Mouse (Mus musculus) cerebellum, postnatal 36 days (tissue): ENCODE results near the gene Lama5.

Experiments
- DNase-seq, 2 experiments: peaks; one replicate each; pipeline ENCODE4 v3.0.0; 2021 to 2022; ENCODE audit warnings: mixed read lengths in 2 of 2

The Lama5 gene

GRCm38 (mm10) chr2:180133231-180133630 is 92.4 kb downstream of the Lama5 start:
- no peak for DNase-seq

DNA sequence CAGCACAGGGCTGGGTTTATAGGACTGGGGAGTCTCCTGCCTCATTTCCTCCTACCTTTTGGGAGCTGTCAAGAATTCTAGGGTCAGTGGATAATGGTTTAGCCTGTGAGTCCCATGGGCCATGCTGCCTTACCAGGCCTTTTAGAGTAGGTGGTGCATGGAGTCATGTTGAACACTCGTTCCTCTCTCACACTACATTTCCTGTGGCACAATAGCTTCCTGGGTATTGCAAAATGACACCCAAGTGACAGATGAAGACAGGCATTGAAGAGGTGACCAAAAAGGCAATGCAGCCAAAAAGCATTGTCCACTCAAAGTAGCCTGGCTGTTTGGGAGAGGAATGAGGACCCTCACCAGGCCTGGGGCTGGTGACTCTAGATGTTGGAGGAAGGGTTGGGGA is 98.0 kb downstream of the Lama5 start:
- DNase-seq: no peak
